Mouse (Mus musculus) lung, postnatal 10 days (tissue): ENCODE data around the gene Wfdc16.

ENCODE experiments used
- DNase-seq: peaks from one replicate; pipeline ENCODE4 v3.0.0; 2021

The Wfdc16 gene

GRCm38 (mm10) chr2:164593494-164593893, 45.1 kb downstream of the Wfdc16 start, which contains the start of gene Eppin:
Gene Eppin (minus strand): TSS chr2:164593594.
- DNase-seq: no peak

DNA sequence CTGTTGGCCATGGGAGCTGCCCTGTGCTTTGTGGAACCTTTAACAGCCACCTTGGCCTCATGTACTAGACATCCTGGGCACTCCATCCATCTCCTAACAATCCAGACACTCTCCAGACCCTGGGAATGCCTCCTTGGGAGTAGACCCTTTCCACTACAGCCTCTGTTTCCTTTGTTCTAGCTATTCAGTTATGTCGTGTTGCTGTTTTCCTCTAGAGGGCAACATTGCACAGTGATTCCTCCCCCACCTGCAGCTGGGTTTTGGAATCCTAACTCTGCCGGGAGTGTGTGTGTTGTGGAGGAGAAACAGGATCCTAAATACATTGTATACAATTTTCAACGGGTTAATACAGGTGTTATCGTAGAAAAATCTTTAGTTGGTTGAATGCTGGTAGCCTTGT, 46.6 kb downstream of the Wfdc16 start:
- DNase-seq: peak; percentile 57

DNA sequence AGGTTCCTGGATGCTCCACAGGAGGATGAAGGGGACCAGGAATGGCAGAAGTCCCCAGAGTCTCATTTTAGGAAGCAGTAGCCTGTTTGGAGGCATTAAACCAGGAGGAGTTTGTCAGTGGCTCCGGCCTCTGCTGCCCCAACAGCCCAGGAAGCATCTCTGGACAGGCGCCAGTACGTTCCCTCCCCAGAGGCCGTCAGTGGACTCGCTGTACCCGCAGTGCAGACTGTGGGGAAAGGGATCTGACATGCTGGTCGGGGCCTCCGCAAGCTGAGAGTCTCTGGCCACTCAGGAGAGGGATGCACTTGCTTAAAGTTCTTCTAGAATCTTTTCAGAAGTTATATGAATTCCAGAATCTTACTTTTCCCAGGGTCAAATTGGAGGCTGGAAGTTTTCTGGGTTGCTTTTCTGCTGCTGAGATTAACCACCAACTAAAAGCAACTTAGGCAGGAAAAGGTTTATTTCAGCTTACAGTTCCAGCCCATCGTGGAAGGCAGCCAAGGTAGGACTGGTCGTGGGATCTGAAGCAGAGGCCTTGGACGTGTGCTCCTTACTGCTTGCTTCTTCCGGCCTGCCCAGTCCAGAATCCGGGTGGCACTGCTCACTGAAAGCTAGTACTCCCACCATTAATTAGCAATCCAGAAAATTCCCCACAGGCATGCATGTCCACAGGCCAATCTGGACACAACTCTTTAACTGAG, 53.4 kb downstream of the Wfdc16 start, which contains the start of gene Wfdc6a:
Gene Wfdc6a (minus strand): TSS at position 423 of the 701 bp plus-strand sequence.
- peak; percentile 57 for DNase-seq
